Mouse (Mus musculus): ENCODE data around the gene Ghr. TPM values are rescaled to one million over a fixed set of nuclear protein-coding genes. Genes with fewer than 3 reads are reported as not detected.
A peak's percentile ranks its signal among the peaks of the same experiment; 100 is the strongest.

Gene Ghr
- polyA plus RNA-seq, 1 experiment from 2014 or later: 101 TPM

GRCm38 (mm10) chr15:3563473-3563872 lies 19.8 kb downstream of the Ghr start:
- H3K4me2 ChIP-seq (ENCODE audit: low read depth, low read length): no peak overlapping the region
- H3K36me3 ChIP-seq (ENCODE audit: control insufficient read depth, insufficient read depth, low read length): no peaks in the 10 kb centered on the region; the same call in 1 of the 2 replicates
- no peaks in the 10 kb centered on the region for H3K9me3 ChIP-seq (ENCODE audit: control insufficient read depth, low read length)
- ATAC-seq (ENCODE audit: low read depth): no peak
- H3K4me3 ChIP-seq (ENCODE audit: low read length): no peak overlapping the region
- H3K4me1 ChIP-seq (replicated peaks; ENCODE audit: control insufficient read depth, insufficient read depth, low read length): peaks cover 6% of the 10 kb centered on the region
- no peaks in the 10 kb centered on the region for H3K27me3 ChIP-seq (ENCODE audit: control insufficient read depth, insufficient read depth, low read depth, low read length)
- 90% methylated on average over 1 of the region's 1 CpGs for WGBS
- H3K27ac ChIP-seq (ENCODE audit: low read length): no peak overlapping the region
- H3K9ac ChIP-seq (ENCODE audit: low read length): no peak overlapping the region

- ATAC-seq (ENCODE audit: low read depth): no peak
- 82% methylated on average over 3 of the region's 3 CpGs for WGBS
Observed at GRCm38 (mm10) chr15:3558524-3558923, 24.8 kb downstream of the Ghr start.

GRCm38 (mm10) chr15:3544289-3544688 lies 39.0 kb downstream of the Ghr start:
- no peak for ATAC-seq (ENCODE audit: low read depth)
- WGBS: 80% methylated on average over 2 of the region's 2 CpGs

More at GRCm38 (mm10) chr15:3558524-3558923, 24.8 kb downstream of the Ghr start:
- Histone ChIP-seq H3K36me3 (ENCODE audit: control insufficient read depth, insufficient read depth, low read length) (no peaks in the 10 kb centered on the region; the same call in 1 of the 2 replicates), H3K4me3 (ENCODE audit: low read length) (no peak overlapping the region), H3K4me1 (replicated peaks; ENCODE audit: control insufficient read depth, insufficient read depth, low read length) (no peaks in the 10 kb centered on the region; the same call in 1 of the 2 replicates), H3K27ac (ENCODE audit: low read length) (no peak overlapping the region), H3K9me3 (ENCODE audit: control insufficient read depth, low read length) (no peaks in the 10 kb centered on the region), H3K27me3 (ENCODE audit: control insufficient read depth, insufficient read depth, low read depth, low read length) (no peaks in the 10 kb centered on the region), H3K4me2 (ENCODE audit: low read depth, low read length) (no peak overlapping the region), H3K9ac (ENCODE audit: low read length) (no peak overlapping the region)

GRCm38 (mm10) chr15:3536309-3536900 lies 46.9 kb downstream of the Ghr start:
- Histone ChIP-seq H3K27ac (ENCODE audit: low read length) (no peak overlapping the region), H3K36me3 (ENCODE audit: control insufficient read depth, insufficient read depth, low read length) (no peaks in the 10 kb centered on the region), H3K4me1 (replicated peaks; ENCODE audit: control insufficient read depth, insufficient read depth, low read length) (no peaks in the 10 kb centered on the region), H3K27me3 (ENCODE audit: control insufficient read depth, insufficient read depth, low read depth, low read length) (no peaks in the 10 kb centered on the region), H3K9ac (ENCODE audit: low read length) (no peak overlapping the region), H3K9me3 (ENCODE audit: control insufficient read depth, low read length) (no peaks in the 10 kb centered on the region), H3K4me2 (ENCODE audit: low read depth, low read length) (no peak overlapping the region), H3K4me3 (ENCODE audit: low read length) (no peak overlapping the region)
- no peak for ATAC-seq (ENCODE audit: low read depth)
- WGBS: 74% methylated on average over 3 of the region's 3 CpGs

More at GRCm38 (mm10) chr15:3544289-3544688, 39.0 kb downstream of the Ghr start:
- Histone ChIP-seq H3K9me3 (ENCODE audit: control insufficient read depth, low read length) (no peaks in the 10 kb centered on the region), H3K27ac (ENCODE audit: low read length) (no peak overlapping the region), H3K36me3 (ENCODE audit: control insufficient read depth, insufficient read depth, low read length) (peaks cover 10% of the 10 kb centered on the region; the same call in 1 of the 2 replicates), H3K4me1 (replicated peaks; ENCODE audit: control insufficient read depth, insufficient read depth, low read length) (no peaks in the 10 kb centered on the region), H3K9ac (ENCODE audit: low read length) (no peak overlapping the region), H3K4me3 (ENCODE audit: low read length) (no peak overlapping the region), H3K4me2 (ENCODE audit: low read depth, low read length) (no peak overlapping the region), H3K27me3 (ENCODE audit: control insufficient read depth, insufficient read depth, low read depth, low read length) (no peaks in the 10 kb centered on the region)

GRCm38 (mm10) chr15:3514027-3514426 lies 69.3 kb downstream of the Ghr start:
- Histone ChIP-seq H3K9ac (ENCODE audit: low read length) (no peak overlapping the region), H3K4me2 (ENCODE audit: low read depth, low read length) (no peak overlapping the region), H3K9me3 (ENCODE audit: control insufficient read depth, low read length) (no peaks in the 10 kb centered on the region), H3K4me3 (ENCODE audit: low read length) (no peak overlapping the region), H3K27ac (ENCODE audit: low read length) (no peak overlapping the region), H3K27me3 (ENCODE audit: control insufficient read depth, insufficient read depth, low read depth, low read length) (no peaks in the 10 kb centered on the region), H3K4me1 (replicated peaks; ENCODE audit: control insufficient read depth, insufficient read depth, low read length) (peaks cover 30% of the 10 kb centered on the region), H3K36me3 (ENCODE audit: control insufficient read depth, insufficient read depth, low read length) (no peaks in the 10 kb centered on the region)
- WGBS: 74% methylated on average over 1 of the region's 1 CpGs
- ATAC-seq (ENCODE audit: low read depth): no peak

GRCm38 (mm10) chr15:3512380-3512779 lies 70.9 kb downstream of the Ghr start:
- peaks cover 40% of the 10 kb centered on the region for H3K4me1 ChIP-seq (replicated peaks; ENCODE audit: control insufficient read depth, insufficient read depth, low read length)
- no peak overlapping the region for H3K9ac ChIP-seq (ENCODE audit: low read length)
- 17% methylated on average over 1 of the region's 1 CpGs for WGBS
- no peaks in the 10 kb centered on the region for H3K36me3 ChIP-seq (ENCODE audit: control insufficient read depth, insufficient read depth, low read length)
- H3K4me3 ChIP-seq (ENCODE audit: low read length): no peak overlapping the region
- ATAC-seq (ENCODE audit: low read depth): peak; percentile 72
- no peak overlapping the region for H3K27ac ChIP-seq (ENCODE audit: low read length)
- no peak overlapping the region for H3K4me2 ChIP-seq (ENCODE audit: low read depth, low read length)
- no peaks in the 10 kb centered on the region for H3K9me3 ChIP-seq (ENCODE audit: control insufficient read depth, low read length)
- H3K27me3 ChIP-seq (ENCODE audit: control insufficient read depth, insufficient read depth, low read depth, low read length): no peaks in the 10 kb centered on the region

GRCm38 (mm10) chr15:3511639-3512171 lies 71.6 kb downstream of the Ghr start:
- H3K27me3 ChIP-seq (ENCODE audit: control insufficient read depth, insufficient read depth, low read depth, low read length): no peaks in the 10 kb centered on the region
- H3K4me2 ChIP-seq (ENCODE audit: low read depth, low read length): no peak overlapping the region
- WGBS: 38% methylated on average over 2 of the region's 2 CpGs
- no peaks in the 10 kb centered on the region for H3K9me3 ChIP-seq (ENCODE audit: control insufficient read depth, low read length)
- peak overlapping the region; percentile 52 for H3K27ac ChIP-seq (ENCODE audit: low read length)
- H3K4me3 ChIP-seq (ENCODE audit: low read length): no peak overlapping the region
- ATAC-seq (ENCODE audit: low read depth): peak; percentile 63
- no peak overlapping the region for H3K9ac ChIP-seq (ENCODE audit: low read length)
- peaks cover 41% of the 10 kb centered on the region for H3K4me1 ChIP-seq (replicated peaks; ENCODE audit: control insufficient read depth, insufficient read depth, low read length)
- no peaks in the 10 kb centered on the region for H3K36me3 ChIP-seq (ENCODE audit: control insufficient read depth, insufficient read depth, low read length)

- Histone ChIP-seq H3K4me3 (ENCODE audit: low read length) (no peak overlapping the region), H3K27me3 (ENCODE audit: control insufficient read depth, insufficient read depth, low read depth, low read length) (no peaks in the 10 kb centered on the region), H3K36me3 (ENCODE audit: control insufficient read depth, insufficient read depth, low read length) (no peaks in the 10 kb centered on the region), H3K9me3 (ENCODE audit: control insufficient read depth, low read length) (no peaks in the 10 kb centered on the region), H3K4me2 (ENCODE audit: low read depth, low read length) (no peak overlapping the region), H3K9ac (ENCODE audit: low read length) (no peak overlapping the region), H3K4me1 (replicated peaks; ENCODE audit: control insufficient read depth, insufficient read depth, low read length) (peaks cover 44% of the 10 kb centered on the region), H3K27ac (ENCODE audit: low read length) (no peak overlapping the region)
- WGBS: 67% methylated on average over 3 of the region's 3 CpGs
- ATAC-seq (ENCODE audit: low read depth): no peak
Observed at GRCm38 (mm10) chr15:3509089-3509488, 74.2 kb downstream of the Ghr start.

GRCm38 (mm10) chr15:3507329-3507728 lies 76.0 kb downstream of the Ghr start:
- no peak overlapping the region for H3K27ac ChIP-seq (ENCODE audit: low read length)
- ATAC-seq (ENCODE audit: low read depth): no peak
- no peaks in the 10 kb centered on the region for H3K9me3 ChIP-seq (ENCODE audit: control insufficient read depth, low read length)
- H3K27me3 ChIP-seq (ENCODE audit: control insufficient read depth, insufficient read depth, low read depth, low read length): no peaks in the 10 kb centered on the region
- no peak overlapping the region for H3K4me2 ChIP-seq (ENCODE audit: low read depth, low read length)
- no peak overlapping the region for H3K4me3 ChIP-seq (ENCODE audit: low read length)
- H3K36me3 ChIP-seq (ENCODE audit: control insufficient read depth, insufficient read depth, low read length): no peaks in the 10 kb centered on the region
- no peak overlapping the region for H3K9ac ChIP-seq (ENCODE audit: low read length)
- 95% methylated on average over 2 of the region's 2 CpGs for WGBS
- peaks cover 32% of the 10 kb centered on the region for H3K4me1 ChIP-seq (replicated peaks; ENCODE audit: control insufficient read depth, insufficient read depth, low read length)

Data from lung, embryonic 16.5 days (tissue).